Mouse (Mus musculus): Measurements from ENCODE around the gene Efr3b. TPM values are rescaled to one million over a fixed set of nuclear protein-coding genes. Genes with fewer than 3 reads are reported as not detected.

Gene Efr3b
- total RNA-seq, 2 experiments from 2014 or later, result 91.8 to 104 TPM

DNA sequence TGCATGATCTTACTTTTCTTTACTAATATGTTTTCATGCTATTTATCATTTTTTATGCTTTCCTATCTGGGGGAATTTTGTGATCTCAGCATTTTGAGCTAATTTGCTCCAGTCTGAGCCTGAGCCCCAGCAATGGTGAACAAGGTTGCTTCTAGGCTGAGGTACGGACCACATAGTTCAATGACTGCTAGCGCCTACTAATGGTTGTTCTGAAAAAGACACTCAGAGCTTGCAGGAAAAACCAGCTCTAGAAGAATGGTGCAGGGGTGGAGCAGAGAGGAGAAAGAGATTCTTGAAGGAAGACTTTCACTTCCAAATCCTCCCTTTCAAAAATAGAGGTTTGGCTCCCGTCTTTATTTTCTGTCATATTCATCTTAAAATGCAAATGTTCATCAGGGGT lies 82.4 kb downstream of the Efr3b start:
- DNase-seq (ENCODE audit: low spot score in 2 of 2), result peak in 1 of 2 experiments; percentile 27
- H3K27ac ChIP-seq, result no peak overlapping the region
- peak; percentile 76 for TF ChIP-seq CTCF (conservative IDR thresholded peaks at IDR 0.05)
- H3K4me3 ChIP-seq, result no peak overlapping the region

- Histone ChIP-seq H3K4me3 (no peak overlapping the region), H3K27ac (no peak overlapping the region)
- no peak for DNase-seq (ENCODE audit: low spot score in 2 of 2)
- TF ChIP-seq CTCF (conservative IDR thresholded peaks at IDR 0.05), result no peak
Observed at GRCm38 (mm10) chr12:3955371-3955770, 83.3 kb downstream of the Efr3b start.

GRCm38 (mm10) chr12:3954651-3955050 lies 84.1 kb downstream of the Efr3b start, which contains the start of gene Pomc:
Pomc (plus strand) TSS chr12:3954951.
- H3K27ac ChIP-seq, result no peak within 1 kb of the TSS
- no peak for TF ChIP-seq CTCF (conservative IDR thresholded peaks at IDR 0.05)
- DNase-seq (ENCODE audit: low spot score in 2 of 2), result no peak
- no peak within 1 kb of the TSS for H3K4me3 ChIP-seq

GRCm38 (mm10) chr12:3947503-3947902 lies 91.2 kb downstream of the Efr3b start:
- no peak for TF ChIP-seq CTCF (conservative IDR thresholded peaks at IDR 0.05)
- Histone ChIP-seq H3K4me3 (no peak overlapping the region), H3K27ac (no peak overlapping the region)
- no peak for DNase-seq (ENCODE audit: low spot score in 2 of 2)

DNA sequence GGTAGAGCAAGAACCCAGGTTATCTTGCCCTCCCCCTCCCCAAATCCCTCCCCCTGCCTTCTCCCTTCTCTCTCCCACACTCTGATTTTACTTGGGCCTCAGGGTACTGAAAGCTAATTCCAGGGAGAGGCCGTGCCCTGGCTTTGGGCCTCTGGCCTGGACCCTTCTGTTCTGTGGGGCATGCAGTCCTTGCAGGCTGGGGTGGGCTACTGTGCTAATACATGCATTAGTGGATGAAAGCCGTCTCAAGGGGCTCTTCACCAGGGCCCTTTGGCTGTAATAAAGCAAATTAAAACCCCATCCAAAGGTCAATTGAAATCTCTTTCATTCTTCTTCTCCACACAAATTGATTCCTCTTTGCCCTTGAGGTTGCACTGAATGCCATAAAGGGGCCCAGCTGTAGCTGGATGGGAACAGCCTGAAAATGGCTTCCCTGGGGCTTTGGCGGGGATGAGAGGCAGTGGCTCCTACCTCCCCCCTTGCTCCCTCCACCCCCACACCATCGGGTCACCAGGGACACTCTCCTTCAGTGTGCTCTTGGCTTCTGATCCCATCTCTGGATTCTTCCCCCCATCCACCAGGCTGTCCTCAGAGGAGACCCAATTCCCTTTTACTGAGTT lies 94.2 kb downstream of the Efr3b start:
- no peak for TF ChIP-seq CTCF (conservative IDR thresholded peaks at IDR 0.05)
- Histone ChIP-seq H3K4me3 (no peak overlapping the region), H3K27ac (no peak overlapping the region)
- no peak for DNase-seq (ENCODE audit: low spot score in 2 of 2)

DNA sequence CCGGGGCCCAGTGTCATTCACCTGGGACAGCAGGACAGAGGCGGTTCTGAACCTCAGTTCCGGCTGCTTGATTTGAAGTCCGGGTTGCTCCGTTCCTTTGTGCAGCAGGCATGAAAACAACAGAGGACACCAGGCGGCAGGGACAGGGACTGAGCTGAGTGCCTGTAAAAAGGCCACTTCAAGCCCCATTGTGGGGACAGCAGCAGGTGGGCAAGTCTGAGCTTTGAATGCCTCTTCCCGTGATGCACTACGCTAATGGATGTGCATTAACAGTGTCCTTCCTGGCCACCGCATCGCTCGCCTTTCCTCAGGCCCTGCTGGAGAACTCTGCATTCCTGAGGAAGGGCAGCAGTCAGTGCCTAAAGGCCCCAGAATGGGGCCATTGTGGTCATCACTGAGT lies 96.7 kb downstream of the Efr3b start:
- TF ChIP-seq CTCF (conservative IDR thresholded peaks at IDR 0.05), result no peak
- no peak overlapping the region for H3K4me3 ChIP-seq
- DNase-seq (ENCODE audit: low spot score in 2 of 2), result no peak
- H3K27ac ChIP-seq, result no peak overlapping the region

GRCm38 (mm10) chr12:3930090-3930865 lies 108.4 kb downstream of the Efr3b start:
- peak overlapping the region; percentile 87 for H3K27ac ChIP-seq
- peak; percentile 15; the same call in 1 of the 2 replicates for TF ChIP-seq CTCF (conservative IDR thresholded peaks at IDR 0.05)
- peak overlapping the region; percentile 39 for H3K4me3 ChIP-seq
- DNase-seq (ENCODE audit: low spot score in 2 of 2), result peak; percentile 67 to 72

- DNase-seq (ENCODE audit: low spot score in 2 of 2), result peak; percentile 26 to 46
- Histone ChIP-seq H3K27ac (peak overlapping the region; percentile 2; the same call in 1 of the 2 replicates), H3K4me3 (no peak overlapping the region)
- TF ChIP-seq CTCF (conservative IDR thresholded peaks at IDR 0.05), result peak; percentile 79
Observed at GRCm38 (mm10) chr12:3928841-3929240, 109.9 kb downstream of the Efr3b start.

DNA sequence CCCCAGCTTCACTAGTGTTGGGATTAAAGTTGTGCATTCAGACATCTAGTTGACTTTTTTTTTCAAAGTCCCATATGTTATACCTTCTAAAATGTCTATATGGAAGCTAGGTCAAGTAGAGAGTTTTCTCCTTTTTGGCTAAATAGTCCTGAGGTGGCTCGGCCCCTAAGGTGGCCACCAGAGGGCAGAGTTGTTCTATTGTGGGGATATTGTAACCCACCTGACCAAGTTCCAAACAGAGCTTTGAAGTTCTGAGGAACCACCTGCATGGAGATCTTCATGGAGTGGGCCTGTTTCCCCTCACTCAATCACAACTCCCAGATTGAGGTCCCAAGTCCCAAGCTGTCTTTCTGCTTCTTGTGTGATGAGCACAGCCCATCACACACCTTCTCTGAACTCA lies 112.6 kb downstream of the Efr3b start:
- no peak overlapping the region for H3K4me3 ChIP-seq
- H3K27ac ChIP-seq, result no peak overlapping the region
- TF ChIP-seq CTCF (conservative IDR thresholded peaks at IDR 0.05), result peak; percentile 93
- peak; percentile 52 to 71 for DNase-seq (ENCODE audit: low spot score in 2 of 2)

GRCm38 (mm10) chr12:3919423-3919822 lies 119.3 kb downstream of the Efr3b start:
- no peak for DNase-seq (ENCODE audit: low spot score in 2 of 2)
- TF ChIP-seq CTCF (conservative IDR thresholded peaks at IDR 0.05), result no peak
- Histone ChIP-seq H3K27ac (no peak overlapping the region), H3K4me3 (no peak overlapping the region)

- TF ChIP-seq CTCF (conservative IDR thresholded peaks at IDR 0.05), result no peak
- Histone ChIP-seq H3K4me3 (no peak overlapping the region), H3K27ac (no peak overlapping the region)
- DNase-seq (ENCODE audit: low spot score in 2 of 2), result no peak
Observed at GRCm38 (mm10) chr12:3918577-3918976, 120.1 kb downstream of the Efr3b start.

DNA sequence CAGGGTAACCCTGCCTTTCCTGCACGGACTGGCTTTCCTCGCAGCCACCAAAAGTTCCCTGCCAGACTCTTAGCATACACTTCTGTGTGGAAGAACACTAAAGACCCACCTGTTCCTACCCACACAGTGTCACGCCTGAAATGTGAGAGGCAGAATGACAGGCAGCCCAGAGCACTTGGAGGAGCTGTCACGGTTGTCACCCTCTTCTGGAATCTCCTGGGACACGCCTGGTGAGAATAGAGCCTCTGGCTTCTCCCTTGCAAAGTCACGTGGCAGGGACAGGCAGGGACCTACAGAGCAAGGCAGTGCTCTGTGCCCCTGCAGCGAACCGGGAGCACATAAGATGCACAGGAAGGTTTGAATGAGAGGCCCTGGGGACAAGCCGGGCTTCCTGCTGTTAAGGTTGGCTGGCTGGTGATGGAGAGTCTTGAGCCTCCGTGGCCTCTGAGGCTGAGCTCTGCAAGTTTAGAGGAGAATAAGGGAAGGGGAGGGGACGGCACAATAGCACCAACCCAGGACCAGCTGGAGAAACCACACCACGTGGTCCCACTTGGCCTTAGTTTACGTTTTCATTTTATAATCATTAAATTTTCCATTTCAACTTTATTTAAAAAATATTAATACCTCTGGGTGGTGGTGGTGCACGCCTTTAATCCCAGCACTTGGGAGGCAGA lies 120.9 kb downstream of the Efr3b start:
- Histone ChIP-seq H3K4me3 (no peak overlapping the region), H3K27ac (no peak overlapping the region)
- TF ChIP-seq CTCF (conservative IDR thresholded peaks at IDR 0.05), result no peak
- no peak for DNase-seq (ENCODE audit: low spot score in 2 of 2)

- no peak for DNase-seq (ENCODE audit: low spot score in 2 of 2)
- no peak overlapping the region for H3K27ac ChIP-seq
- no peak for TF ChIP-seq CTCF (conservative IDR thresholded peaks at IDR 0.05)
- no peak overlapping the region for H3K4me3 ChIP-seq
Observed at GRCm38 (mm10) chr12:3915852-3916251, 122.9 kb downstream of the Efr3b start.

Other genes starting within 250 kb of the Efr3b start
- gene Dnmt3a, start 232.9 kb downstream of the Efr3b start, total RNA-seq (2021), result 10 to 100 TPM; 70.3 to 82.5 TPM
- 1 to 10 TPM; 1.7 to 3.1 TPM for gene Pomc, start 84.0 kb downstream of the Efr3b start, total RNA-seq (2021)
- gene Dnajc27, start 43.7 kb upstream of the Efr3b start, total RNA-seq (2021), result 10 to 100 TPM; 80.0 to 82.8 TPM
- gene Adcy3, start 94.2 kb upstream of the Efr3b start, total RNA-seq (2021), result 10 to 100 TPM; 47.6 to 48.6 TPM
- gene Ptrhd1, start 195.1 kb upstream of the Efr3b start, total RNA-seq (2021), result 1 to 10 TPM; 8.0 to 8.2 TPM
- gene Cenpo, start 195.4 kb upstream of the Efr3b start, total RNA-seq (2021), result 1 to 10 TPM; 4.2 to 4.3 TPM

All from layer of hippocampus, adult 2 months (tissue).